Mouse (Mus musculus) ES-E14 (cell line): ENCODE results near the gene Nipbl.

ENCODE experiments used
- MAFK ChIP-seq: IDR thresholded peaks from 2 replicates; pipeline ENCODE4 v1.6.1; 2014; ENCODE audit warnings: mild to moderate bottlenecking, low read depth, low read length, inconsistent platforms; ENCODE audit not compliant: insufficient read depth
- ZC3H11A ChIP-seq: IDR thresholded peaks from 2 replicates; pipeline ENCODE4 v1.6.1; 2012; ENCODE audit warnings: low read depth, mild to moderate bottlenecking, inconsistent platforms, low read length, borderline replicate concordance

GRCm38 (mm10) chr15:8451071-8451470 lies 6.8 kb upstream of the Nipbl start:
- TF ChIP-seq MAFK (no peak), ZC3H11A (0 out of 2 replicates have a peak, but pooled peaks have one; percentile 11)
